Mouse (Mus musculus) liver, adult 2 months (tissue): ENCODE results near the gene D930048N14Rik.

Experiments used
- CTCF ChIP-seq: fragments of 200-500 bp; IDR thresholded peaks from 2 replicates; pipeline ENCODE4 v1.5.1; 2011; ENCODE audit warnings: low read depth, low read length, control low read depth
- POLR2A ChIP-seq: fragments of 200-500 bp; IDR thresholded peaks from 2 replicates; pipeline ENCODE4 v1.6.1; 2011; ENCODE audit warnings: low read length, control low read depth; ENCODE audit not compliant: insufficient read depth; ENCODE audit errors: extremely low read depth

DNA sequence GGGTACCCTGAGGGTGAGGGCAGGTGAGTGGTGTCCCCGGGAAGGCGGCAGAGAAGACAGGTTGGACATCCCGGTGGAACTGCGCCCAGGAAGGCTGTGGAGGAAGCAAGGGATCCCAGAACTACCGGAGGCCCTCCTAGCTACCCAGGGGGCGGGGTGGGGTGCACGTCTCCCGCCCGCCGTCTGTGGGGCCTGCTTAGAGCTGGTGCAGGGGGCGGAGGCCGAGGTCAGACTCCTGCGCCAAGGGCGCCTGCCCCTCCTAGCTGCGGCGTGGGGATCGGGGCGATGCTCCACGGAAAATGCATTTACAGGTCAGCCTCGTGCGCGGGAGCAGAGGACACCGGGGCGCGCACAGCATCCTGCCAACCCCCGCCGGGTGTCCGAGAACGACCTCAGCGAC is 493 bp upstream of the D930048N14Rik start:
- no peak for TF ChIP-seq POLR2A
- no peak for TF ChIP-seq CTCF
